Mouse (Mus musculus): ENCODE measurements at regions not wholly inside any gene's neighbourhood (a gene's known extent, or its start where the extent isn't known, plus 50 kb on each side); places are given as distances from the start of the nearest gene placed in this dataset.

DNA sequence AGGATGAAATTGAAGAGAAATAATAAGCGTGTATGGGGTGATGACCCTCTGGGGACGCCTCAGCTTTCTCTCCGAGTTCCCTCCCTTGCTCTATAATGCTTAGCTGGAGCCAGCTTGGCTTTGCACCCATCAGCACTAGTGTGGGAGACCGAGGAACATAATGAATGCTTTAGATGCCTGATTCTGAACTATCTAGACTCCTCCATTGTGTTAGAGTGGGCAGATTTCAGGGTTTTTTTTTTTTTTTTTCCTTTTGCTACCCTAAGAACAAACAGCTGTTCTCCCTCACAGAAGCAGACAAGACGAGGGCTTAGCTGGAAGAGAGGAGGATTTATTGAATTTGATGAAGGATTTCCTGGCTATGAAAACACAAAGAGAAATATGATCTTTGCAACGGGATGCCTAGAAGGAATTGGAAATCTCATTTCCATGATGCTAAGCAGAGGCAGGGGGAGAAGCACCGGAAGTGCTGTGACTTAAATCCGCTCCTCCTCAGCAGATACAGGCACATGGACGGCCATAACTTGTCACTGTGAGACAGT lies 390.4 kb upstream of the Auts2 start:
- TF ChIP-seq GATA1 (IDR thresholded peaks at IDR 0.05; ENCODE audit: borderline replicate concordance, low read length) (no peak), FLI1 (IDR thresholded peaks at IDR 0.05; ENCODE audit: low read length) (no peak)

Measured in megakaryocyte, embryonic 14.5 days (primary cell).